Mouse (Mus musculus): ENCODE data around the gene Dennd5a.
"Not testable (repeated sequence)": the region's sequence is repeated elsewhere in the genome, so short reads cannot be mapped to it uniquely, and the experiment has no call there.

The Dennd5a gene

DNA sequence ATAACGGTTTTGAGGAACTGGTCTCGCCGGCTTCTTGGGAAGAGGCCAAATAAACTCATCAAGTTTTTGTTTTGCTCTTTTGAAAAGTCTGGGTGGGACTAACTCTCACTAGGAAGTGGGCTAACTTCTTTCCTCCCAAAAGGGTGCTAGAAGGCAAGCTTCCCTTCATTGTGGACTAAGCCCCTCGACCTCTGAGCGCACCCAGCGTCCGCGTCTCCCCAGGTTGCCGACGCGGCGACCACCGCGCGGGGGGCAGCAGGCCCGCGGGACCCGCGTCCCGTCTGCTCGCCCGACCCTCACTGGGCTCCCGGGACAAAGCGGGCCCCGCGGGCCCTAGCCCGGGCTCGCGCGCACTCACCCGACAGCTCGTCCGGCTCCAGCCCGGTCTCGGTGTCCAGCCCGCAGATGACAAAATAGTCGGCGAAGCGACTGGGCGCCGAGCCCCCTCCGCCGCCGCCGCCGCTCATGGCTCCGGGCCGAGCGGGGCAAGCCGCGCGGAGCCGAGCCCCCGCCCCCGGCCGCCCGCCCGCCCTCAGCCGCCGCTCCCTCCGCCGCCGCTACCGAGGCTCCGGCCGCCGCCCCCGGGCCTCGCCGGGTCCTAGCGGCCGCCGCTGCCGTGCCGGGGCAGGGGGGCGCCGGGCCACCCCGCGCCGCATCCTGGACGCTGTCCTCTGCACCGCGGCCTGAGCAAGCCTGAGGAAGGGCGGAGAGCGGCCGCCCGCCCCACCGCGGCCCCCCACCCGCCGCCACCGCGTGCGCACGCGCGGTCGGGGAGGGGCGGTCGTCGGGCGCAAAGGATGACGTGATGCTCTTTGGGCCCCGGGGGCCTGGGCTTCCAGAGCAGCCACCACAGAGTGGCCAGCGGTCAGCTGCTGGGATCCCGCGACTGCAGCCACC lies at the start of gene Dennd5a:
Dennd5a (minus strand) TSS at position 755 of the 897 bp plus-strand sequence.
- peak; percentile 80 for DNase-seq

DNA sequence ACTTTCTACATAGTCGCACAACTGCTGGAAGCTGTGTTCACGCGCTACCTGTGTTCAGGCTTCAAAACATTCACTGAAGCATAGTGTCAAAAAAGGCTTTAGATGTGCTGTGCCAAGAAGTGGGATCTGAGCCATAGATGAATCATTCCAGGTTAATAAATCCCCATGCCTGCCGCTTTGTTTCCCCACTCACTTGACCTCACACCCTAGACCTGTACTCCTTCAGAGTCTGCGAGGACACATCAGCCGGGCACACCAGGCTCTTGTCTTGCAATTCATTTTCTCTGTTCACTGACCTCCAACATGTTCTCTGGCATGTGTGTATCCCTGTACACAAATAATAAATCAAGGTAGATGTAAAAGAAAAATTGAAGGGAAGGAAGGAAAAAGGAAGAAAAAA lies 48.8 kb upstream of the Dennd5a start:
- no peak for DNase-seq

DNA sequence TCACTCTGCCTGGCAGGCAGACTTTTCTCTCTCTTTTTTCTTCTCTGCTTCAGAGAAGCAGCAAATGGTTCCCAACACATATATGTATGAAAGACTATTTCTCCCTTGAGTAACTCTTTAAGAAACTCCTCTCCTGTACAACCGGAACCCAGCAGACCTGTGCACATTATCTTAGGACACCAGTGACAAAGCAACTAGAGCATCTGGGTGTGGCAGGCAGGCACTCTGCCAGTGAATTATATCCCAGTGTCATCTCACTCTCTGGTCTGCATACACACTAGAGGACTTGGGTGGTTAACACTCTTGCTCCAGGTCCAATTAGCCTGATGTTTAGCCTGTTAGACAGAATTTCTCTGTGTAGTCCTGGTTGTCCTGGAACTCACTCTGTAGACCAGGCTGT lies 48.2 kb upstream of the Dennd5a start:
- DNase-seq, result no peak

DNA sequence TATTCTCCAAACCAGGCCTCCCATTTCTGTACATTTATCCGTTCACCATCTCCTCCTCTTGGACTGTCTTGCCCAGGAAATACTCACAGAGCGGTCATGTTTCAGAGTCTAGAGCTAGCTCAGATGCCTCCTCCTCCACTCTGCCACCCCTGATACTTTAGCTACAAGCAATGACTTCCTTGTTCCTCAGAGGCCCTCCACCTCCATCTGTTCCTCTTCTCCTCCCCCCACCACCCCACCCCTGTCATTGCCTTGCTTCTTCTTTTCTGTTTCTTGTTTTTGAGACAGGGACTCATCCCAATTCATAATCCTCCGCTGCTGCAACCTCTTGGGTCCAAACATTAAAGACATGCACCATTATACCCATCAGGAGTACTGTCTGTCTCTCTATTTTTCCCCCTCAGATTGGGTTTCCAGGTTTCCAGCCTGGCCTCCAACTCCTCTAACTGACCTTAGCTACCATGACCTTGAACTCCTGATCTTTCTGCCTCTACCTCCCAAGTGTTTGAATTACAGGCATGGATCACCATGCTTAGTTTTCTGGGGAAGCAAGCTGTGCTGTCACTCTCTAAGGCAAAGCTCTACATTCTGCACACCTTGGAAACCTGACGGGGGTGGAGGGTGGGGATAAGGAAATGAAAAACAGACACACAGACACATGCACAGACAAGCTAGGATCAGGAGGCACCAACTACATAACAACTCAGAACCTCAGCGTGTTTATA lies 46.4 kb upstream of the Dennd5a start:
- DNase-seq, result no peak

DNA sequence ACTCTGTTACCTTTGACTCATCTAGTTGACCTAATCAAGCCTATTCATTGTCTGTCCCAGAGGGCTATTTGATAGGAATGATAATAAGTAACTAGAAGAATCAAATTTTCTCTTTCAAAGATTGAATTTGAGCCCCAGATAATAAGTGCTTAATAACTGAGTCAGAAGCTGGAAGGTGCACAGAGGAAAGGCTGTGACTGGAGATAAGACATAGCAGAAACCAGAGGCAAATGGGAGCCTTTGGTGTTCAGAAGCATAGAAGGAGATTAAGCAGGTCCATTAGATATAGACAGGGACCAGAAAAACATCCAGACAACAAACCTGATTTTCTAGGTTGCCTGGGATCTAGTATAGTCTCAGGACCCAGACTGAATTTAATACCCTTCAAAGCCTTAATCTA lies 45.7 kb upstream of the Dennd5a start:
- DNase-seq, result no peak

DNA sequence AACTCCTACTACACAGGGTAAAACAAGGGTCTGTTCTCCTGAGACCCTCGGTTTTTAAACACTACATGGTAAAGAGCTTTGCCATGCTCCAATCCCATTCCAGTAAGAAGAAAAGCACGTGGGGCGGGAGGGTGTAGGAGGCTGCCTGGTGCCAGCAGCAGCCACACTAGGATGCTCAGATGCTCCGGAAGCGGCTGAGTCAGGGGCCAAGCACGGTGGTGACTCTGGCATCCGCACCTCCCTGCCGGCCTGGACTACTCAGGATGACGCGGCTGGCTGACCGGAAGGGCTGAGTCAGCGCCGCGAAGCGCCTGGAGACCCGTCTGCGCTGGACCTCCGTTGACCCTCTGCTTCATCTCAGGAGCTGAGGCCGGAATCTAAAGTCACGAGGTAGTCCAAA lies 42.7 kb upstream of the Dennd5a start:
- DNase-seq, result peak; percentile 24

DNA sequence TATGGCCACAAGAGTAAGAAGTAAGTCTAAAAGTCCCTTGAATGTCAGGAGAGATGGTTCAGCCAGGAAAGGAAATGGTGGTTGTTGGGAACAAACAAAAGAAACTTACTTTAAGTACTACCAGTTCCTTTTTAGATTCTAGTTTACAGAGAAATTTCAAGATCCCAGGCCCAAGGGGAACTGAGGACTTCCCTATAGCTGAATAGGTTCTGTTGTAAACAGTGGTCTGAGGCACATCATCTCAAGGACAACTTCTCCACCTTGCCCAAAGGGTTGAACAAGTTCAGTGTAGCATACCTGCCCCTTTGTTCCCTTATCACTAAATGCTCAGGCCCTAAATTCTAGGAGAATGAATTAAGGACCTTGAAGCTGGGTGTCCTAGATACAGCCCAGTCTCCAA lies 41.8 kb upstream of the Dennd5a start:
- DNase-seq, result no peak

DNA sequence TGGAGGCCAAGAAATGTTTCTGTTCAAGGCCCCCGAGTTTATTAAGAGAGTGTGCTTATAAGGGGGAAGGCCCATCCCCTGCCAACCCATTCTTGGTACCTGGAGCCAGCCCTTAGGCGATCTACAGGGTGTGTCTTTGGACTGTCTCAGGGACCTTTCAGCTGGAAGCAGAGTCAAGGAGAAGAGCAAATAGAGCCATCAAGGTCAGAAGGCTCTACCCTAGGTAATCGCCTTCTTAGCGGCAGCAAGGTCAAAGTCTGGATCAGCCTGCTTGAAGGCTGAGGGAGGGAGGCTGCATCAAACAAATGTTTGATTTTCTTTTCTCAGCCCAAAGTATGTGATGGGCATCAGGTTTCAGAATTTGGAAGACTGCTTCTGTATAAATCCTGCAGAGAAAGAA lies 38.1 kb upstream of the Dennd5a start:
- DNase-seq, result no peak

DNA sequence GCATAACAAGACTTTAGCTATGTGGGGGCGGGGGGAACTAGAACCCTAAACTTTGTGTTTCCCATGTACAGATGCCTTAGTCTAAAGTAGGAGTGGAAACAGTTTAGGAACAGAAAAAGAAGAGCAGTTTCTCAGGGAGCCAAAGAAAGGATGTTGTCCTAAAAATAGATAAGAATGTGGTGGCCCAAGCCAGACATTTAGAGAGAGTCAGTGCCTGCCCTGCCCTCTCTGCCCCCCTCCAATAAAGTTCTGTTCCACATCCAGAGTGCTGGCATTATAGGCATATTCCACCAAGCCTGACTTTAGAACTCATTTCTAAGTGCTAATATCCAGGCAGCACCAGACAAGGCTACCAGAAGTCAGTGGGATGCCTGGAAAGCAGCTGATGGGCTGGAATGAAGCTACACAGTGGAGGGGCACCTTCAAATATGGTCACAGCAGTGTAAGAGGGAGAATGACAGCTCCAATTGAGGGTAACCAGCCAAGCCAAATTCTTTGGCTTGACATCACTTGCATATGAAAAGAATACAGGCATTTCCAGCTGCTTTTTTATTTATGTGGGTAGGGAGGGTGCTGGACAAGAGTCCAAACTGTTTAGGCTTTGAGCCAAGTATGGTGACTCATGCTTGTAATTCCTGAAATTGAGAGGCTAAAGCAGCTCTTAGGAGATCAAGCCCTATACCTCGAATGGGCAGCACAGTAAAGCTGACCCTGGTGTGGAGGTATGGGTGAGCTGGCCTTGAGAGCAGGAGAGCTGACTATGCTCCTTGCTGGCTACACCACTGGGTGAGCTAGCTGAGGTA lies 33.1 kb upstream of the Dennd5a start:
- DNase-seq, result no peak

DNA sequence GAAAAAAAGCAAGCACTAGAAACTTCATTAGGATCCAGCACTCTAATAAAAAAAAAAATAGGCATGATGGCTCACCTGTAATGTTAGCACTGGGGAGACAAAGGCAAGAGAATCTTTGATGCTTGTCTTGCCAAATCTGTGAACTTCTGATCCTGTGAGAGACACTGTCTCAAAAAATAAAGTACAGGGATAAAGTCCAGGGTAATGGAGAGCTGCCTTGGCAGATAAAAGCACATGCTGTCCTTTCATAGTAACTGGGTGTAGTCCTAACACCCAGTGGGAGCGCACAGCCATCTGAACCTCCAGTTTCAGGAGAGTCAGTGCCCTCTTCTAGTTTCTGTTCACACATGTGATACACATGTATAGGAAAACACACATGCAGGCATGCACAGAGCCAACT lies 31.0 kb upstream of the Dennd5a start:
- DNase-seq, result no peak

DNA sequence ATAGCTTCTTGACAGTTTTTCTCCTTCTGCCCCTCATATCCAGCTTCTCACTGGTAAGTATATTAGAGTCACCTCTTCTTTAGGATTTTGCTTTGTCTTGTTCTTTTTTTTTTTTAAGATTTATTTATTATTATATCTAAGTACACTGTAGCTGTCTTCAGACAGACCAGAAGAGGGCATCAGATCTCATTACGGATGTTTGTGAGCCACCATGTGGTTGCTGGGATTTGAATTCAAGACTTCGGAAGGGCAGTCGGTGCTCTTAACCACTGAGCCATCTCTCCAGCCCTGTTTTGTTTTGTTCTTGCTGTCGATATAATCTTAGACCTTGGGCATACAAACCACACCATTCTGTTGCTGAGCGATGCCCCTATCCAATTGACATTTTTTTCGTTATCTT lies 26.5 kb upstream of the Dennd5a start, which contains the start of gene Tmem41b:
Tmem41b (minus strand) TSS at position 155 of the 400 bp plus-strand sequence.
- DNase-seq, result not testable (repeated sequence)

DNA sequence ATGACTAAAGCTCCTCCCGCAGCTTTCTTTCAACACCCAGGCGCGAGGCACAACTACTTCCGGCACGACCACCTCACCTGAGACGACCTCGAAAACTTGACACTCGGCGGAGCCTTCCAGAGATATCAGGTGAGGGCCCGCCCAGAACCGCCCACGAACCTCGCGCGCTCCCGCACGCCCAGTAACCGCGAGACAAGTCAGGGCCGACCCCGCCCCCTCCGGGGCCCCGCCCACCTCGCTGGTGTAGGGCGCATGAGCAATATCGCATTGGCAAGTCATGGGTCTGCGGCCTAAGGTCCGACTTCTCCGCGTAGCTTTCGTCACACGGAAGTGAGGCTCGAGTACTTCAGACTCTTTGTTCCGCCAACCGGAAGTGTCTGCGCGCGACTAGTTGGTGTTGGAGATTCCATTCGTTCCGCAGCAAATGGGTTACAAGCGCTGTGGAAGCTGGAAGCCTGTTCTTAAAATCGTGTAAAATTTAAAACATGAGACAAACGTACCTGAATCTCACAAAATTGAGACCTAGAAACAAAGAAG lies 25.9 kb upstream of the Dennd5a start:
- peak; percentile 99 for DNase-seq

DNA sequence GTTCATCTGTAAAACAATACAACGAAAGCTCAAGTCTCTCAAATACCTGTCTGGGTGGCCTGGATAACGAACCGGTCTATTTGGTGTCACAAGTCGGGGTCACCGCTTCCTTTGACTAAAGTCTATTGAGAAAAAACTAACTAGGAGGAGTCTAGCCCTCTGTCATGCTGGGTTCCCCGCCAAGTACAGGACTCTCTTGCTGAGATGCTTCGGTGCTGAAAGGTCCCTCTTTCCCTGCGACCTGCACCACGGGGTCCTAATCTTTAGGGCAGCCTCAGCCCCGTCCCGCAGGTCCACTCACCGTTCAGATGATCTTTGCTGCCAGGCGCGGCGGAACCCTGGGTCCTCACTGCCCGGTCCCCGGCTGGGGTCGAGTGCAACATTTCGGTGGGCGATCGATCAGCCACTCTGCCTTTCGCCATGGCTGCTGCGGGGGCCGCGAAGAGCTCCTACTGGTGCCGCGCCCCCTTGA lies 25.4 kb upstream of the Dennd5a start:
- DNase-seq, result no peak

DNA sequence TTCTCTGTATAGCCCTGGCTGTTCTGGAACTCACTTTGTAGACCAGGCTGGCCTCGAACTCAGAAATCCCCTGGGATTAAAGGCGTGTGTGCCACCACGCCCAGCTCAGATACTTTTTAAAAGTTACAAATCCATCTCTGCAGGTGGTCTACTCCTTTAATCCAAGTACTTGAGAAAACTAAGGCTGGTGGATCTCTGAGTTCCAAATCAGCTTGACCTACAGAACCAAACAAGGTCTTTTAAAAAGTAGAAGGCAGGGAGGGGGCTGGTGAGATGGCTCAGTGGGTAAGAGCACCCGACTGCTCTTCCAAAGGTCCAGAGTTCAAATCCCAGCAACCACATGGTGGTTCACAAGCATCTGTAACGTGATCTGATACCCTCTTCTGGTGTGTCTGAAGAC lies 24.3 kb upstream of the Dennd5a start:
- not testable (repeated sequence) for DNase-seq

DNA sequence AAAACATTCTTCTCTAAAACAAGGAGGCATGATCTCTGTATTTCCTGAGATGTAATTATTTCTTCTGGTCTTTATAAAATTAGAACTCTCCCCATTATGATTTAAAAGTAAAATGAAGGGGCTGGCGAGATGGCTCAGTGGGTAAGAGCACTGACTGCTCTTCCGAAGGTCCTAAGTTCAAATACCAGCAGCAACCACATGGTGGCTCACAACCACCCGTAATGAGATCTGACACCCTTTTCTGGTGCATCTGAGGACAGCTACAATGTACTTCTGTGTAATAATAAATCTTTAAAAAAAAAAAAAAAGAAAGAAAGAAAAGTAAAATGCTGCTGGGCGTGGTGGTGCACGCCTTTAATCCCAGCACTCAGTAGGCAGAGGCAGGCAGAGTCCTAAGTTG lies 16.9 kb upstream of the Dennd5a start:
- DNase-seq, result not testable (repeated sequence)

DNA sequence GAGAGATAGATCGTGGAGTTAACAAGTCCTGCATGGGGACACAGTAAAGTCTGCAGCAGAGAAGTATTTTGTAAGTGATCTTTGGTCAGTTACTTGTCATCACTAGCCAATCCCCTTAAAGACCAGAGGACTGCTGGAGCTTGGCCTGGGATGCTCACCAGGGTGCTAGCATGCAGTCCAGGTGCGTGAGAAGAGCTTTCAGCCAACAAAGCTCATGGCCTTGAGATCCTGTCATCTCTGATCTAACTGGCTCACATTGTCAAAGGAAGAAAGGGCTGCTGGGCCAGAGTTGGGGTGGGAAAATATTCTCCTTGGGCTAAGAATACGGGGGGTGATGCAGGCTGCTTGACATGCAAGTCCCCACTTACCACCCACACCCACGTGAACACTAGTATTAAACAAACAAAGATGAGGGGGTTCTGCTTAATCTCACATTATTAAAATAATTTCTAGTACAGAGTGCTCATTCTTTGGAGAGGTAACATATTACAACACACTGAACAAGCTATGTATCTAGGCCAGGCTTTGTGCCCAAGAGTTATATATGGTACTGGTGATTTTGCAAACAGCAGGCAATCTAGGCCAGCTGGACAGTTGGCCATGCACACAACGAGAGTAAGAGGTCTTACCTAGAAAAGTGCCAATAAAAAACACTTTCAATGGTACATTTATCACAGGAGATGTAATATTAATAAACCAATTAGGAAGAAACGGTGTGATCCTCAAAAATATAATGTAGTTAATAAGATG lies 15.9 kb upstream of the Dennd5a start:
- DNase-seq, result no peak

DNA sequence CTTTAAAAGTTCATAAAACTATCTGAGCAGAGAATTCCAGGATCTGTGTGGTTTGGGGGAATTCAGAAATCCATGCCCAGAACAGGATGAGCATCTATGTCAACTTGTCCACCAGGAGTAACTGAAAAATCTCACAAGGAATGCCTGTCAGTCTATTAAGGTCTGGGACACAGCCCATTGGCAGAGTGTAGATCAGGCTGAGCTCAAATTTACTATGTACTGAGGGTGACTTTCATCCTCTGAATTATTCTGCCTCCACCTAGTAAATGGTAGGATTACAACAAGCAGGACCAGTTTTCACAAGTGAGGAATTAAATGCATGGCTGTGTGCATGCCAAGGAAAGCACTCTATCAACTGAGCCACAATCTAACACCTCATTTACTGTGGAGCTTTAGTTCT lies 9.3 kb upstream of the Dennd5a start:
- no peak for DNase-seq

DNA sequence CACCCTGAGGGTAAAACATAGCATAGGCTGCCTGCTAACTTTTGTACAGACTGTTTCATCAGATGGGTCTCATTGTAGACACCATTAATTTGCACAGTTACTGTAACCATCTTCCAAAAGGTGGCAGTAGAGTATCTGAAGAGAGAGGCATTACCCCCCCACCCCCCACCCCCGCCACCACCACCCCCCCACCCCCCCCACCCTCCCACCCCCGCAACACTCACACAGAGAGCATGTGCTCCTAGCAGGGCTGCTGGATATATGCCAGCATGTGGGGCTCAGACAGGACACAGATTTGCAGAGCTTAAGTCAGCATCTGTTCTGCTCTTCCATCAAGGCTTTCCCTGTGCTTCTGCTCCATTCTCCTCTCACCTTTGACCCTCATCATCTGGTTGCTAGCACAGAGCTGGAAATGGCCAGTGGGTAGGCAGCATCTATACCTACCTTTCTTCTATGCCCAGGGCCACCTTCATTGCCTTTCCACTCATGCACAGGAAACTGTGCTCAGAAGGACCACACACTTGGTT lies 8.7 kb upstream of the Dennd5a start:
- peak; percentile 63 for DNase-seq

DNA sequence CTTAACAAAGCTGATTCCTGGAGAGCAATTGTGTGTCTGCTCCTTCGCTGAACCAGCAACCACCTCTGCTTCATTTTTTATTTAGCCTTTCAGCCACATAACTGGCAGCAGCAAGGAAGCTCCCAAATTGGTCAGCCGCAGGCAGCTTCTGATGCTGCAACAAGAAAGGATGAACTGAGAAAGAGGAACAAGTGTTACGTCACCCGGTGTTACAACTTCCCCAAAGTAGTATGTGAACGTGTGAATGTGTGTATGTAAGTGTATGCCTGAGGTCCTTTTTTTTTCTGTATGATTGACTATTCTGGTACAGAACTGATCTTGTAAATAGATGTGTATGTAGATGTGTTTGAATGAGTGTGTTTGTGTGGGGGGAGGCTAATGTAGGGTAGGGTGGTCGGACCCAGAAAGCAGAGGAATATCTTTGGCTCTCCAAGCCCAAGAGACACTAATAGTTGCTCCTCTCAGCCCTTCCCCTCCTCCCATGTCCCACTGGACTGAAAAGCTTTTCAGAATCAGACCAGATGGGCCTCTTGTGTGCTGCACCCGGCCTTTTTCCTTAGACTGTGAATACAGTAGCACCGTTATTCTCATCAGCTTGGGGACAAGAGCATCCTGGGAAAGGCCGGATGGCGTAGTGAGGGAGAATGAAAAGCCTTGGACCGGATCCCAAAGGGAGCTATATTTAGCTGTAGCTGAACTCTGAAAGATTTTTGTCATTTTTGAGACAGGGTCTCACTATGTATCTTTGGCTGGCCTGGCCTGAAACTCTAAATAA lies 7.7 kb upstream of the Dennd5a start:
- DNase-seq, result peak; percentile 14

DNA sequence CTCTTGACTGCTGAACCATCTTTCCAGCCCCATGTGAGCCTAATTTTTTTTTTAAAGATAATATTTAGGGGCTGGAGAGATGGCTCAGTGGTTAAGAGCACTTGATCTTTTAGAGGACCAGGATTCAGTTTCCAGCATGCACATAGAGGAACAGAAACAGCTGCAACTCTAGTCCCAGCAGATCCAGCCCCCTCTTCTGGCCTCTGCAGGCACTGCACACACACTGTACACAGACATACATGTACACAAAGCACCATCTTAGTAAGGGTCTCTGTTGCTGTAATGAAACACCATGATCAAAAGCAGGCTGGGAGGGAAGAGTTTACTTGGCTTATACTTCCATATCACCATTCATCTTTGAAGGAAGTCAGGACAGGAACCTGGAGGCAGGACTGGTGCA lies 5.4 kb upstream of the Dennd5a start:
- DNase-seq, result no peak

DNA sequence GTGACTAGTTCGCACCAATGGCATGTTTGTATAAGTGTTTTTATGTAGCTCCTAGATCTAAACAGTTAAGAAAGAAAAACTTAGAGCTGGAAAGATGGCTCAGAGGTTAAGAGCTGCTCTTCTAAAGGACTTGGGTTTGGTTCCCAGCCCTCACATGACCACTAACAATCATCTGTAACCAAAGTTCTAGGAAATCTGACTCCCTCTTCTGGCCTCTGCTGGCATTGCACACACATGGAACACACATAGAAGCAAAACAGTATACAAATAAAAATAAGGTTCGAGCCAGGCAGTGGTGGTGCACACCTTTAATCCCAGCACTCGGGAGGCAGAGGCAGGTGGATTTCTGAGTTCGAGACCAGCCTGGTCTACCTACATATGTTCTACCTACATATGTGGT lies 3.4 kb upstream of the Dennd5a start:
- DNase-seq, result no peak
